Mouse (Mus musculus) CH12.LX (cell line): ENCODE data around the gene Fli1. TPM values are rescaled to one million over a fixed set of nuclear protein-coding genes. Genes with fewer than 3 reads are reported as not detected.

Source experiments
- DNase-seq: peaks from one replicate; pipeline ENCODE4 v3.0.0-alpha.2; 2013; ENCODE audit errors: extremely low read depth
- H3K27ac ChIP-seq: 2 replicates; pipeline ENCODE4 v1.5.1; 2012; ENCODE audit warnings: low read depth, mild to moderate bottlenecking, control low read depth, moderate library complexity; ENCODE audit not compliant: insufficient read depth
- H3K27me3 ChIP-seq: replicated peaks from 2 replicates; pipeline ENCODE3; 2012; ENCODE audit warnings: inconsistent platforms
- H3K36me3 ChIP-seq, 2 experiments: replicated peaks in 1 of 2; 2 replicates each; pipeline versions ENCODE3 to v1.6.1; 2012; ENCODE audit warnings: inconsistent platforms in 1 of 2, low read length in 1 of 2, mild to moderate bottlenecking in 1 of 2, mixed read lengths in 1 of 2, moderate library complexity in 1 of 2; ENCODE audit not compliant: control insufficient read depth in 1 of 2, insufficient read depth in 1 of 2
- H3K4me1 ChIP-seq, 2 experiments: 2 replicates each; pipeline ENCODE4 v1.6.1; 2012; ENCODE audit warnings: inconsistent platforms in 1 of 2, moderate library complexity in 1 of 2; ENCODE audit not compliant: insufficient read depth in 2 of 2, control insufficient read depth in 1 of 2
- H3K4me2 ChIP-seq: 2 replicates; pipeline ENCODE4 v1.6.1; 2012; ENCODE audit warnings: low read depth, mild to moderate bottlenecking, control low read depth; ENCODE audit not compliant: poor library complexity, insufficient read depth, severe bottlenecking
- H3K4me3 ChIP-seq, 3 experiments: fragments of 150-350 bp in 1 of 3; sonication (generic) in 1 of 3; replicated peaks in 1 of 3; 2 replicates each; pipeline versions ENCODE3 to v1.5.1; 2011 to 2012; ENCODE audit warnings: low read depth in 2 of 3, low read length in 2 of 3, mild to moderate bottlenecking in 2 of 3, moderate library complexity in 2 of 3, control low read depth in 1 of 3, improper control_type of control experiment in 1 of 3, inconsistent platforms in 1 of 3, mixed read lengths in 1 of 3; ENCODE audit not compliant: poor library complexity in 1 of 3
- H3K79me2 ChIP-seq: replicated peaks from 2 replicates; pipeline ENCODE4 v1.6.1; 2012; ENCODE audit warnings: mild to moderate bottlenecking, moderate library complexity; ENCODE audit not compliant: control insufficient read depth, poor library complexity, insufficient read depth, severe bottlenecking; ENCODE audit errors: extremely low read depth
- H3K9ac ChIP-seq: 2 replicates; pipeline ENCODE4 v1.6.1; 2012; ENCODE audit warnings: low read depth, mild to moderate bottlenecking, control low read depth, moderate library complexity; ENCODE audit not compliant: insufficient read depth
- H3K9me3 ChIP-seq: replicated peaks from 2 replicates; pipeline ENCODE3; 2012; ENCODE audit warnings: low read length, inconsistent platforms, mixed read lengths
- BHLHE40 ChIP-seq: IDR thresholded peaks from 2 replicates; pipeline ENCODE4 v1.6.1; 2011; ENCODE audit warnings: mild to moderate bottlenecking, low read depth, low read length, improper control_type of control experiment
- CHD1 ChIP-seq: IDR thresholded peaks from 2 replicates; pipeline ENCODE4 v1.6.1; 2012; ENCODE audit warnings: low read depth, low read length, improper control_type of control experiment, inconsistent platforms
- CHD2 ChIP-seq: IDR thresholded peaks from 2 replicates; pipeline ENCODE4 v1.6.1; 2011; ENCODE audit warnings: low read length, improper control_type of control experiment
- CTCF ChIP-seq, 2 experiments: IDR thresholded peaks in 1 of 2; conservative IDR thresholded peaks in 1 of 2; 2 replicates each; pipeline ENCODE4 v1.5.1; 2011 to 2012; ENCODE audit warnings: low read depth in 2 of 2, low read length in 2 of 2, improper control_type of control experiment in 1 of 2, inconsistent platforms in 1 of 2, mild to moderate bottlenecking in 1 of 2, moderate library complexity in 1 of 2
- E2F4 ChIP-seq: IDR thresholded peaks from 2 replicates; pipeline ENCODE4 v1.6.1; 2011; ENCODE audit warnings: low read depth, low read length, improper control_type of control experiment; ENCODE audit not compliant: insufficient replicate concordance
- ELF1 ChIP-seq: IDR thresholded peaks from 2 replicates; pipeline ENCODE4 v1.6.1; 2014; ENCODE audit warnings: low read depth, mild to moderate bottlenecking, inconsistent platforms, low read length, improper control_type of control experiment
- EP300 ChIP-seq: IDR thresholded peaks from 2 replicates; pipeline ENCODE4 v1.6.1; 2011; ENCODE audit warnings: low read length, improper control_type of control experiment
- ETS1 ChIP-seq: conservative IDR thresholded peaks from 2 replicates; pipeline ENCODE4 v1.6.1; 2012; ENCODE audit warnings: low read depth, mild to moderate bottlenecking, inconsistent platforms, low read length, improper control_type of control experiment, moderate library complexity
- GABPA ChIP-seq: IDR thresholded peaks from 2 replicates; pipeline ENCODE4 v1.6.1; 2012; ENCODE audit warnings: low read depth, low read length, improper control_type of control experiment, inconsistent platforms; ENCODE audit not compliant: insufficient replicate concordance
- HCFC1 ChIP-seq: IDR thresholded peaks from 2 replicates; pipeline ENCODE4 v1.6.1; 2012; ENCODE audit warnings: low read depth, mild to moderate bottlenecking, inconsistent platforms, low read length, improper control_type of control experiment
- IRF4 ChIP-seq: IDR thresholded peaks from 2 replicates; pipeline ENCODE4 v1.6.1; 2014; ENCODE audit warnings: low read depth, mild to moderate bottlenecking, inconsistent platforms, low read length, improper control_type of control experiment
- JUN ChIP-seq: IDR thresholded peaks from 2 replicates; pipeline ENCODE4 v1.6.1; 2011; ENCODE audit warnings: low read depth, mild to moderate bottlenecking, low read length, improper control_type of control experiment, moderate library complexity; ENCODE audit not compliant: insufficient read depth
- JUND ChIP-seq: conservative IDR thresholded peaks from 2 replicates; pipeline ENCODE4 v1.6.1; 2011; ENCODE audit warnings: low read depth, low read length, improper control_type of control experiment
- KAT2A ChIP-seq: IDR thresholded peaks from 2 replicates; pipeline ENCODE4 v1.6.1; 2012; ENCODE audit warnings: low read length, improper control_type of control experiment, inconsistent platforms; ENCODE audit not compliant: insufficient replicate concordance
- MAFK ChIP-seq: IDR thresholded peaks from 2 replicates; pipeline ENCODE4 v1.6.1; 2011; ENCODE audit warnings: low read length, improper control_type of control experiment; ENCODE audit not compliant: insufficient replicate concordance
- MAX ChIP-seq: IDR thresholded peaks from 2 replicates; pipeline ENCODE4 v1.6.1; 2011; ENCODE audit warnings: low read length, improper control_type of control experiment
- MAZ ChIP-seq: IDR thresholded peaks from 2 replicates; pipeline ENCODE4 v1.6.1; 2012; ENCODE audit warnings: low read depth, mild to moderate bottlenecking, inconsistent platforms, low read length, improper control_type of control experiment, moderate library complexity
- MEF2A ChIP-seq: IDR thresholded peaks from 2 replicates; pipeline ENCODE4 v1.6.1; 2014; ENCODE audit warnings: low read depth, mild to moderate bottlenecking, inconsistent platforms, low read length, improper control_type of control experiment, borderline replicate concordance
- MXI1 ChIP-seq: IDR thresholded peaks from 2 replicates; pipeline ENCODE4 v1.6.1; 2011; ENCODE audit warnings: mild to moderate bottlenecking, low read depth, low read length, improper control_type of control experiment
- MYC ChIP-seq: IDR thresholded peaks from 2 replicates; pipeline ENCODE4 v1.6.1; 2011; ENCODE audit warnings: low read depth, mild to moderate bottlenecking, improper control_type of control experiment, low read length
- NELFE ChIP-seq: IDR thresholded peaks from 2 replicates; pipeline ENCODE4 v1.6.1; 2011; ENCODE audit warnings: low read depth, low read length, improper control_type of control experiment
- NRF1 ChIP-seq: IDR thresholded peaks from 2 replicates; pipeline ENCODE4 v1.6.1; 2014; ENCODE audit warnings: low read depth, mild to moderate bottlenecking, inconsistent platforms, low read length, improper control_type of control experiment, moderate library complexity
- PAX5 ChIP-seq: IDR thresholded peaks from 2 replicates; pipeline ENCODE4 v1.6.1; 2012; ENCODE audit warnings: low read length, inconsistent platforms, mixed read lengths
- POLR2A ChIP-seq: IDR thresholded peaks from 2 replicates; pipeline ENCODE4 v1.6.1; 2011; ENCODE audit warnings: low read depth, mild to moderate bottlenecking, improper control_type of control experiment, low read length
- POLR2AphosphoS2 ChIP-seq: IDR thresholded peaks from 2 replicates; pipeline ENCODE4 v1.6.1; 2011; ENCODE audit warnings: low read depth, low read length, improper control_type of control experiment
- RAD21 ChIP-seq: IDR thresholded peaks from 2 replicates; pipeline ENCODE4 v1.6.1; 2011; ENCODE audit warnings: low read depth, mild to moderate bottlenecking, low read length, improper control_type of control experiment, moderate library complexity
- RCOR1 ChIP-seq: conservative IDR thresholded peaks from 2 replicates; pipeline ENCODE4 v1.6.1; 2012; ENCODE audit warnings: low read depth, mild to moderate bottlenecking, inconsistent platforms, low read length, improper control_type of control experiment
- SIN3A ChIP-seq: IDR thresholded peaks from 2 replicates; pipeline ENCODE4 v1.6.1; 2012; ENCODE audit warnings: low read length, improper control_type of control experiment, inconsistent platforms
- SMC3 ChIP-seq: IDR thresholded peaks from 2 replicates; pipeline ENCODE4 v1.6.1; 2011; ENCODE audit warnings: low read depth, low read length, improper control_type of control experiment
- TBP ChIP-seq: conservative IDR thresholded peaks from 2 replicates; pipeline ENCODE4 v1.6.1; 2011; ENCODE audit warnings: low read depth, low read length, improper control_type of control experiment
- TCF12 ChIP-seq: IDR thresholded peaks from 2 replicates; pipeline ENCODE4 v1.6.1; 2014; ENCODE audit warnings: low read depth, mild to moderate bottlenecking, inconsistent platforms, low read length, improper control_type of control experiment
- UBTF ChIP-seq: IDR thresholded peaks from 2 replicates; pipeline ENCODE4 v1.6.1; 2012; ENCODE audit warnings: low read depth, mild to moderate bottlenecking, inconsistent platforms, low read length, improper control_type of control experiment, moderate library complexity
- USF1 ChIP-seq: IDR thresholded peaks from 2 replicates; pipeline ENCODE4 v1.6.1; 2014; ENCODE audit warnings: low read depth, mild to moderate bottlenecking, inconsistent platforms, low read length, improper control_type of control experiment
- USF2 ChIP-seq: conservative IDR thresholded peaks from 2 replicates; pipeline ENCODE4 v1.6.1; 2011; ENCODE audit warnings: low read depth, low read length, improper control_type of control experiment
- ZC3H11A ChIP-seq: IDR thresholded peaks from 2 replicates; pipeline ENCODE4 v1.6.1; 2012; ENCODE audit warnings: low read depth, mild to moderate bottlenecking, inconsistent platforms, low read length, improper control_type of control experiment
- ZKSCAN1 ChIP-seq: IDR thresholded peaks from 2 replicates; pipeline ENCODE4 v1.6.1; 2012; ENCODE audit warnings: low read depth, inconsistent platforms, low read length, improper control_type of control experiment, borderline replicate concordance
- ZMIZ1 ChIP-seq: IDR thresholded peaks from 2 replicates; pipeline ENCODE4 v1.6.1; 2012; ENCODE audit warnings: low read depth, mild to moderate bottlenecking, inconsistent platforms, low read length, improper control_type of control experiment
- ZNF384 ChIP-seq: IDR thresholded peaks from 2 replicates; pipeline ENCODE4 v1.6.1; 2012; ENCODE audit warnings: low read depth, low read length, improper control_type of control experiment, inconsistent platforms
- dilution Hi-C: fragments of 300-500 bp; cut with MboI; formaldehyde crosslinking; loops from 2 replicates; pipeline ENCODE4 v1.14.3; 2020; ENCODE audit warnings: low sequenced_read_pairs; ENCODE audit not compliant: extremely low pct_unique_long_range_greater_than_20kb, extremely low pct_ligation_motif_present
- in situ Hi-C: fragments of 300-500 bp; cut with MboI; formaldehyde crosslinking; loops from 3 replicates; pipeline ENCODE4 v1.14.3; 2019; ENCODE audit warnings: low sequenced_read_pairs, low pct_ligation_motif_present, low pct_unique_long_range_greater_than_20kb, mixed read lengths
- polyA plus RNA-seq: library from polyadenylated mRNA; unstranded; fragments of >175 nt; gene quantifications from 2 replicates; pipeline ENCODE4 v1.2.1, GENCODE M21; 2012; ENCODE audit warnings: low read depth; ENCODE audit not compliant: insufficient read length
- total RNA-seq, 2 experiments: library from RNA; depleted of rRNA; stranded (reverse); fragments of 300-350 nt in 1 of 2; fragments of >200 nt in 1 of 2; gene quantifications; 2 replicates each; pipeline ENCODE4 v1.2.3; 2012 to 2014

Fli1 gene
- total and polyA plus RNA-seq, 3 experiments, result 20.3 to 29.3 (median 20.8) TPM

GRCm38 (mm10) chr9:32509706-32510156, 32.9 kb downstream of the Fli1 start:
- peak overlapping the region; percentile 36 to 63 (median 51) for H3K4me3 ChIP-seq
- peaks cover 68% of the 10 kb centered on the region for H3K79me2 ChIP-seq
- H3K9ac ChIP-seq, result peak overlapping the region; percentile 63
- in situ Hi-C loops (no loop called here), dilution Hi-C loops (no loop called here)
- H3K27me3 ChIP-seq, result no peaks in the 10 kb centered on the region
- H3K4me1 ChIP-seq, result peaks cover 32 to 91% of the 10 kb centered on the region in 2 experiments
- peak overlapping the region; percentile 95 for H3K27ac ChIP-seq
- peak; percentile 95 for DNase-seq
- peaks cover 0 to 32% of the 10 kb centered on the region in 2 experiments for H3K36me3 ChIP-seq
- H3K4me2 ChIP-seq, result peak overlapping the region; percentile 95
- TF ChIP-seq MYC (peak; percentile 91), BHLHE40 (peak; percentile 98), USF1 (no peak), RAD21 (peak; percentile 1), MAX (peak; percentile 72), ZMIZ1 (peak; percentile 54; the same call in 1 of the 2 replicates), MAZ (peak; percentile 99), ZKSCAN1 (no peak), ETS1 (peak; percentile 94), CHD1 (no peak), UBTF (peak; percentile 74; the same call in 1 of the 2 replicates), MEF2A (peak; percentile 95), JUN (no peak), CTCF (conservative IDR thresholded peaks at IDR 0.05 in 1 of 2, IDR thresholded peaks at IDR 0.05 in 1 of 2; ENCODE audit: low read depth in 2 of 2, low read length in 2 of 2) (no peak), MXI1 (no peak; the same call in 1 of the 2 replicates), MAFK (peak; percentile 86), USF2 (no peak), IRF4 (peak; percentile 96), TCF12 (peak; percentile 95), SIN3A (peak; percentile 73; the same call in 1 of the 2 replicates), SMC3 (0 out of 2 replicates have a peak, but pooled peaks have one; percentile 26), ELF1 (no peak; the same call in 1 of the 2 replicates), E2F4 (no peak), GABPA (no peak), EP300 (peak; percentile 97), KAT2A (0 out of 2 replicates have a peak, but pooled peaks have one; percentile 44), CHD2 (peak; percentile 94), PAX5 (no peak), NRF1 (0 out of 2 replicates have a peak, but pooled peaks have one; percentile 22), ZNF384 (peak; percentile 95), ZC3H11A (no peak), POLR2A (peak; percentile 59; the same call in 1 of the 2 replicates), RCOR1 (peak; percentile 98), NELFE (peak; percentile 21; the same call in 1 of the 2 replicates), HCFC1 (peak; percentile 23; the same call in 1 of the 2 replicates), POLR2AphosphoS2 (no peak), TBP (no peak), JUND (peak; percentile 68)
- no peaks in the 10 kb centered on the region for H3K9me3 ChIP-seq
